Mouse (Mus musculus): ENCODE results near the gene 4930432M17Rik.

DNA sequence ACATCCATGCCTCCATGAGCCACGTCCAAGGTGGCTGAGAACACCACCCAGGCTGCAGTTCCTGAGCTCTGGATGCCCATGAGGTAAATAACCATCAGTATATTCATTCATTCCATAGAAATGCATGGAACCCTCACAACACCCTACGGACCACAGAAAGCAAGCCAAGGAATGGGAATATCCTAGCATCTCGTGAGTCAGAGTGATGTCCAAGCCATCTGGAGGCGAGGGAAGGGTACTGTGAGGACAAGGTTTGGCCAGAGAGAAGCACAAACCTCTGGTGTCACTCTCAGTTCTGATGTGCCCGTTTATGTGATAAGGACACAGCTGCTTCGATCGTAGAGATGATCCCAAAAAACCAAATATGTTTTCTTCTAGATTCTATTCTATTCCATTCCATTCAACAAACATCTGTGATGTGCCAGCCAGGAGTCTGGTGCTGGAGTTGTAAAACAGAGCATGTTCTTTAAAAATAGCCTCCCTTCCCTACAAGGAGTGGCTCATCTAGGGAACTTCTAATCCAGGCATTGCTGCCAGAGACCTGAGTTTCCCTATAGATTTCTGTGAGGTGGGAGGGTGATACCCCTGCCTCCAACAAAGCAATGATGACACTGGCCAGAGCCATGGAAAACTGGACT is 40.5 kb downstream of the 4930432M17Rik start:
- TF ChIP-seq CTCF (IDR thresholded peaks at IDR 0.05; ENCODE audit: borderline replicate concordance, insufficient read depth, low read length) = no peak
- TF ChIP-seq POLR2A (IDR thresholded peaks at IDR 0.05; ENCODE audit: low read depth, low read length) = no peak
